Mouse (Mus musculus): ENCODE measurements at regions not wholly inside any gene's neighbourhood (a gene's known extent, or its start where the extent isn't known, plus 50 kb on each side); places are given as distances from the start of the nearest gene placed in this dataset.

DNA sequence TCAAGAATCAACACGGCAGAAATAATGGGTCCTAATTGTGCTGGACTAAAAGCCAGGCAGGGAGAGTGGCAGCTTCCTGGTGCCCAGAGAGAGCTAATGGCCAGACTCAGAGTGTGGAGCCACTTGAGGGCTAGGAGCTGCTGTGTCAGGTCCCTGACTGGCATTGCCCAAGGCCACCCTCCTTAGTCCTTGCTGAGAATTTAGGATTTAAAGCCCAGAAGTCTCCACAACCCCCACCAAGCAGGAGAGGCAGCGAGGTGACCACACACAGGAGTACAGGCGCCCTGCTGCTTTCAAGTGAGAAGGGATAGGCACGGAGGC, 133.7 kb downstream of the Tpra1 start:
- H3K27me3 ChIP-seq (ENCODE audit: control insufficient read depth, insufficient read depth, low read length) = no peaks in the 10 kb centered on the region; the same call in 1 of the 2 replicates
- H3K27ac ChIP-seq (ENCODE audit: insufficient read depth, low read length) = no peak overlapping the region
- TF ChIP-seq POLR2A (IDR thresholded peaks at IDR 0.05; ENCODE audit: borderline replicate concordance, insufficient read depth, low read length) = no peak
- no peak for TF ChIP-seq CTCF (IDR thresholded peaks at IDR 0.05; ENCODE audit: borderline replicate concordance, insufficient read depth, low read depth, low read length)
- 43% methylated on average over 4 of the region's 4 CpGs for WGBS
- H3K4me3 ChIP-seq (replicated peaks; ENCODE audit: insufficient read depth, low read depth, low read length) = no peak overlapping the region
- DNase-seq = no peak
- no peaks in the 10 kb centered on the region for H3K4me1 ChIP-seq (ENCODE audit: control insufficient read depth, insufficient read depth, low read length)

DNA sequence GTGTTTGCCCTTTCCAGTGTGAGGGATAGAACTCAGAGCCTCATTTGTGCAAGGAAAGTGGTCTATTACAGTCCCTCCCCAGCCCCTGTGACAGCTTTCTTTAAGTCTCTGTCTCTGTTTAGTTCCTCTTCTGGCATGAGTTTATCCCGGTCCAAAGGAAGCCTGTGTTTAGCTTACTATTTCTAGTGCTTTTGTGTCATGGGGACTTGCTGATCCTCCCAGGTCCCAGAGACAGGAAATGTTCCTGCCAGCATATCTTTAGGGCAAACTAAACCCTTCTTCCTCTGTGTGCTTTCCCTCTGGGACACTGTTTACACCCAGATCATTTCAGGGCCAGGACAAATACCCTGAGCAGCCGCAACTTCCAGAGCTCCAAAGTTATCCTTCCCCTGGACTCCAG, 135.3 kb downstream of the Tpra1 start:
- DNase-seq = no peak
- H3K4me3 ChIP-seq (replicated peaks; ENCODE audit: insufficient read depth, low read depth, low read length) = no peak overlapping the region
- H3K27me3 ChIP-seq (ENCODE audit: control insufficient read depth, insufficient read depth, low read length) = no peaks in the 10 kb centered on the region; the same call in 1 of the 2 replicates
- TF ChIP-seq POLR2A (IDR thresholded peaks at IDR 0.05; ENCODE audit: borderline replicate concordance, insufficient read depth, low read length) (no peak), CTCF (IDR thresholded peaks at IDR 0.05; ENCODE audit: borderline replicate concordance, insufficient read depth, low read depth, low read length) (no peak)
- 83% methylated on average over 2 of the region's 2 CpGs for WGBS
- no peaks in the 10 kb centered on the region for H3K4me1 ChIP-seq (ENCODE audit: control insufficient read depth, insufficient read depth, low read length)
- H3K27ac ChIP-seq (ENCODE audit: insufficient read depth, low read length) = no peak overlapping the region

DNA sequence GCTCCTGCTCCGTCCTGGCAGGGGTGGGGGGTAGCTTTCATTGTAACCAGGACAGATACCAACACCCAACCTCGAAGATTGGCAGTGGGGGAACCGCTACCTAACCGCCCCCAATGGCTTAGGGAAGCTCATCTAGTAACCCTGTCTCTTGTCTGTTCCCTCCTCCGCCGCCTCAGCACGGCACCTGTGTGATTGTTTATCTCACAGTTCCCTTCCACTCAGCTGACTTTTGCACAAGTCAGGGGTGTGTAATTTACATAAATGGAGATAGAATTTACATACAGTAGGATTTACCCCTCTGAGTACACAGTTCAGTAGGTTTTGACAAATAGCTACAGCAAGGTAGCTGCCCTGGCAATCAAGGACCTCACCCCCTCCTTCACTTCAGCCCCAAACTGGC, 135.8 kb downstream of the Tpra1 start:
- TF ChIP-seq CTCF (IDR thresholded peaks at IDR 0.05; ENCODE audit: borderline replicate concordance, insufficient read depth, low read depth, low read length) = no peak
- TF ChIP-seq POLR2A (IDR thresholded peaks at IDR 0.05; ENCODE audit: borderline replicate concordance, insufficient read depth, low read length) = no peak
- no peak for DNase-seq
- H3K4me3 ChIP-seq (replicated peaks; ENCODE audit: insufficient read depth, low read depth, low read length) = no peak overlapping the region
- WGBS = 83% methylated on average over 7 of the region's 7 CpGs
- H3K27ac ChIP-seq (ENCODE audit: insufficient read depth, low read length) = no peak overlapping the region
- H3K27me3 ChIP-seq (ENCODE audit: control insufficient read depth, insufficient read depth, low read length) = no peaks in the 10 kb centered on the region; the same call in 1 of the 2 replicates
- H3K4me1 ChIP-seq (ENCODE audit: control insufficient read depth, insufficient read depth, low read length) = no peaks in the 10 kb centered on the region

DNA sequence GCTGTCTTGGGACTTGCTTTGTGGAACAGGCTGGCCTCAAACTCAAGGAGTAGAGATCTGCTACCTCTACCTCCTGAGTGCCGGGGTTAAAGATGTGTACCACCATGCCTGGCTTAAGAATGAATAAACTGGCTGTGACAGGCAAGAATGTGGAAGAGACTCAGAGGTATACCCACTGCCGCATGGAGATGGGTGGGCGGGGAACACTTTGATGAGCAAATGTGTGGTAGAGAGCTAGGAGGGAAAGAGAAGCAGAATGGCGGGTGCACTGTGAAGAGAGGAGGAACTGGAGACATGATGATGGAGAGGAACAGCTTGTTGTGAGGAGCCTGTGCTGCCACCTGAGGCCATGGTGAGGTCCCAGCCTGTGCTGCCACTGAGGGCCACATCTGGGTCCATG, 138.9 kb downstream of the Tpra1 start:
- no peak for DNase-seq
- Histone ChIP-seq H3K27ac (ENCODE audit: insufficient read depth, low read length) (no peak overlapping the region), H3K4me1 (ENCODE audit: control insufficient read depth, insufficient read depth, low read length) (no peaks in the 10 kb centered on the region), H3K4me3 (replicated peaks; ENCODE audit: insufficient read depth, low read depth, low read length) (no peak overlapping the region), H3K27me3 (ENCODE audit: control insufficient read depth, insufficient read depth, low read length) (no peaks in the 10 kb centered on the region; the same call in 1 of the 2 replicates)
- TF ChIP-seq POLR2A (IDR thresholded peaks at IDR 0.05; ENCODE audit: borderline replicate concordance, insufficient read depth, low read length) (no peak), CTCF (IDR thresholded peaks at IDR 0.05; ENCODE audit: borderline replicate concordance, insufficient read depth, low read depth, low read length) (no peak)
- WGBS = 95% methylated on average over 4 of the region's 4 CpGs

DNA sequence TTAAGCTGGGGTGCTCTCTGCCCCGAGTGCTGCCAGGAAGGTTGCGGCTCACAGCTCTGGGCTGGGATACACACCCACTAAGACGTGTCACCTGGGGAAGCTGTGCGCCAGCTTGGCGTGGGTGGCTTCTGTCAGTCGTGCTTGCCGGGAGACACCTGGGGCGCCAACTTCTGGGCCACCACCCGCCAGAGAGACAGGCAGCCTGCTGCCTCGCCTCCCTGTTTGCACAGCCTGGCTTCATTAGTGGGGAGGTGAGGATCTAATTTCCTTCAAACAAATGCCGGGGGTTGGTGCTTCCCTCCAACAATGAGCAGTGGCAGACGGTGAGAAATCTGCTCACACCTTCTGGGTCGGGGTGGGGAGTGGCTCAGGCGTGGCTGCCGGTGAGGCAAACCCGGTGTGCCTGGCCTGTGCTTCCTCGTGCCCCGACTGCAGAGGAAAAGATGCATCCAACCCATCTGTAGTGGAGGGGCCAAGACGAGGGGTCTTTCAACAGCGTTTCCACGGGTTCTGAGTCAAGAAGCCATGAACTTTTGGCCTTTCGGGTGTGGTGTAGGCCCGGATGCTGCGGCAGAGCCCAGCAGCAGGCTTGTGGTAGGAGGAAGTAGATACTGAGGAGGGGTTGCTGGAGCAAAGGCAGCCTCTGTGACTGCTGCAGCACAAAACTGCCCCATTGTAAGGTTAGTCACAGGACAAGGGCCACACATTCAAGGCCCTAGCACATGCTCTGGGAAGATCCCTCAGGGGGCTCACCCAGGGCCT, 140.6 kb downstream of the Tpra1 start:
- Histone ChIP-seq H3K4me1 (ENCODE audit: control insufficient read depth, insufficient read depth, low read length) (no peaks in the 10 kb centered on the region), H3K27ac (ENCODE audit: insufficient read depth, low read length) (no peak overlapping the region), H3K4me3 (replicated peaks; ENCODE audit: insufficient read depth, low read depth, low read length) (no peak overlapping the region), H3K27me3 (ENCODE audit: control insufficient read depth, insufficient read depth, low read length) (no peaks in the 10 kb centered on the region; the same call in 1 of the 2 replicates)
- WGBS = 76% methylated on average over 24 of the region's 24 CpGs
- no peak for TF ChIP-seq POLR2A (IDR thresholded peaks at IDR 0.05; ENCODE audit: borderline replicate concordance, insufficient read depth, low read length)
- no peak for TF ChIP-seq CTCF (IDR thresholded peaks at IDR 0.05; ENCODE audit: borderline replicate concordance, insufficient read depth, low read depth, low read length)
- no peak for DNase-seq

DNA sequence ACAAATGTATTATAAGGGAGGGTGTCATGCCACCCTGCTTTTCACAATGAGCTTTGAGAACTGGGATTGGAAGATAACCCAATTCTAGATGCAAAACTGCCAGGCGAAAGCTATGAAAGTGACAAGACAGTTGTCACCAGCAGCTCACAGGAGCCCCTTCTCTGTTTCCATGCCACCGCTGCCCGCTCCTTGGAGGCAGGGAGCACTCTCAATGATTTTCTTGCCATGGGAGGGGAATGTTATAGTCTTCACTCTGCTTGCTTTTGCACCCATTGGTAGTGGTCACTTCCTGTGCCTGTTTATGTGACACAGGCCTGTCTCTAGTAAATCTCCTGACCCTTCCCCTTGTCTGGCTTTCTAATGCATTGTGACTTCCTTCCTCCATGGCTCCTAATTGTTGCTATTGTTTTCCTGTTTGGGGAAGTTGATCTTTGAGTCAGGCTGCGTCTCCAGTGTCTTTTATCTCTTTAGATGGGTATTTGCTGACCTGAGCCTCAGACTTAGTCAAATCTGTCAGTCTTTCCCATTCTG, 143.4 kb downstream of the Tpra1 start:
- DNase-seq = no peak
- no peak overlapping the region for H3K27ac ChIP-seq (ENCODE audit: insufficient read depth, low read length)
- TF ChIP-seq POLR2A (IDR thresholded peaks at IDR 0.05; ENCODE audit: borderline replicate concordance, insufficient read depth, low read length) = no peak
- no peak for TF ChIP-seq CTCF (IDR thresholded peaks at IDR 0.05; ENCODE audit: borderline replicate concordance, insufficient read depth, low read depth, low read length)
- 93% methylated on average over 4 of the region's 4 CpGs for WGBS
- H3K4me1 ChIP-seq (ENCODE audit: control insufficient read depth, insufficient read depth, low read length) = no peaks in the 10 kb centered on the region; the same call in 1 of the 2 replicates
- no peak overlapping the region for H3K4me3 ChIP-seq (replicated peaks; ENCODE audit: insufficient read depth, low read depth, low read length)
- H3K27me3 ChIP-seq (ENCODE audit: control insufficient read depth, insufficient read depth, low read length) = no peaks in the 10 kb centered on the region

DNA sequence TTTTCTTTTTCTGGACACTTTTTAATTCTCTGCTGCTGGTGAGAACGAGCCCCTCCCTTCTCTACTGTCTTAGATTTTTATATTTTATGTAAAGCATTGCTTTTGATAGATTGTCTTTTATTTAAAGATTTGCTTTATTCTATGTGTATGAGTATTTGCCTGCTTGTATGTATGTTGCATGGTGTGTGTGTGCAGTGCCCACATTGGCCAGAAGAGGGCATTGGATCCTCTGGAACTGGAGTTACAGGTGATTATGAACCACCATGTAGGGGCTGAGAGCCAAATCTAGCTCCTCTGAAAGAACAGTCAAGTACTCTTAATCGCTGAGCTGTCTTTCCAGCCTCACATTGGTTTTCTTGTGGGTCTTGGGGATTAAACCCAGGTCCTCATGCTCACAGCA, 144.4 kb downstream of the Tpra1 start:
- Histone ChIP-seq H3K27me3 (ENCODE audit: control insufficient read depth, insufficient read depth, low read length) (no peaks in the 10 kb centered on the region), H3K4me3 (replicated peaks; ENCODE audit: insufficient read depth, low read depth, low read length) (no peak overlapping the region), H3K4me1 (ENCODE audit: control insufficient read depth, insufficient read depth, low read length) (no peaks in the 10 kb centered on the region; the same call in 1 of the 2 replicates), H3K27ac (ENCODE audit: insufficient read depth, low read length) (no peak overlapping the region)
- 88% methylated on average over 2 of the region's 2 CpGs for WGBS
- TF ChIP-seq CTCF (IDR thresholded peaks at IDR 0.05; ENCODE audit: borderline replicate concordance, insufficient read depth, low read depth, low read length) (no peak), POLR2A (IDR thresholded peaks at IDR 0.05; ENCODE audit: borderline replicate concordance, insufficient read depth, low read length) (no peak)
- no peak for DNase-seq

All from cerebellum, adult 2 months (tissue).